Mouse (Mus musculus) stomach, postnatal 0 days (tissue): Measurements from ENCODE around the gene Mterf1a.

Experiments used
- CTCF ChIP-seq: IDR thresholded peaks from 2 replicates; pipeline ENCODE4 v1.5.1; 2016; ENCODE audit warnings: antibody characterized with exemption, low read depth, mild to moderate bottlenecking, moderate library complexity
- EP300 ChIP-seq: optimal IDR thresholded peaks from 2 replicates; pipeline ENCODE3; 2016; ENCODE audit warnings: antibody characterized with exemption

GRCm38 (mm10) chr5:3933551-3933950 lies 39.8 kb upstream of the Mterf1a start:
- TF ChIP-seq EP300 (no peak), CTCF (no peak)
